Mouse (Mus musculus) heart, adult 18-20 months (tissue): Measurements from ENCODE around the gene Tenm4. TPM values are rescaled to one million over a fixed set of nuclear protein-coding genes. Genes with fewer than 3 reads are reported as not detected.
A peak's percentile ranks its signal among the peaks of the same experiment; 100 is the strongest.

Source experiments
- DNase-seq, 2 experiments: peaks; one replicate each; pipeline ENCODE4 v3.0.0; 2021 to 2022; ENCODE audit warnings: mixed read lengths in 1 of 2
- long read RNA-seq, 2 experiments: library from polyadenylated mRNA; stranded (forward); transcript quantifications; one replicate each; pipeline ENCODE4 v2.0.0; 2021
- total RNA-seq, 2 experiments: library from RNA; stranded (reverse); gene quantifications; 2 replicates each; pipeline ENCODE4 v1.2.3; 2021

Gene Tenm4
- total RNA-seq, result 1 to 10 TPM; 1.2 to 2.2 TPM
- long read RNA-seq, experiment 1, result 0 reads
- long read RNA-seq, experiment 2, result 0 reads

- DNase-seq, result no peak
These were observed at the start of gene Tenm4 for GRCm38 (mm10) chr7:96170924-96171595. Gene Tenm4 (plus strand): TSS chr7:96171246.

GRCm38 (mm10) chr7:96130763-96131162, 40.3 kb upstream of the Tenm4 start:
- DNase-seq, result no peak

GRCm38 (mm10) chr7:96131175-96131574, 39.9 kb upstream of the Tenm4 start:
- no peak for DNase-seq

- DNase-seq, result no peak
These were observed 34.5 kb upstream of the Tenm4 start for GRCm38 (mm10) chr7:96136497-96136961.

GRCm38 (mm10) chr7:96141876-96142275, 29.2 kb upstream of the Tenm4 start:
- no peak for DNase-seq

- peak; percentile 85 to 88 for DNase-seq
These were observed 28.0 kb upstream of the Tenm4 start for GRCm38 (mm10) chr7:96142973-96143596.

- peak; percentile 42 to 59 for DNase-seq
These were observed 23.6 kb upstream of the Tenm4 start for GRCm38 (mm10) chr7:96147436-96147835.

GRCm38 (mm10) chr7:96148191-96148590, 22.9 kb upstream of the Tenm4 start:
- DNase-seq, result no peak

GRCm38 (mm10) chr7:96151277-96151676, 19.8 kb upstream of the Tenm4 start:
- DNase-seq, result peak; percentile 22 to 73

GRCm38 (mm10) chr7:96151961-96152360, 19.1 kb upstream of the Tenm4 start:
- DNase-seq, result no peak

GRCm38 (mm10) chr7:96152431-96152830, 18.6 kb upstream of the Tenm4 start:
- no peak for DNase-seq

- peak; percentile 37 to 57 for DNase-seq
These were observed 18.1 kb upstream of the Tenm4 start for GRCm38 (mm10) chr7:96152924-96153359.

- no peak for DNase-seq
These were observed 17.0 kb upstream of the Tenm4 start for GRCm38 (mm10) chr7:96154025-96154424.

GRCm38 (mm10) chr7:96156481-96157255, 14.4 kb upstream of the Tenm4 start:
- peak in 1 of 2 experiments; percentile 20 for DNase-seq

- DNase-seq, result no peak
These were observed 6.9 kb upstream of the Tenm4 start for GRCm38 (mm10) chr7:96164141-96164540.

- no peak for DNase-seq
These were observed 2.1 kb upstream of the Tenm4 start for GRCm38 (mm10) chr7:96168921-96169320.

GRCm38 (mm10) chr7:96171596-96172563, 834 bp downstream of the Tenm4 start:
- DNase-seq, result no peak

GRCm38 (mm10) chr7:96176781-96177180, 5.7 kb downstream of the Tenm4 start:
- no peak for DNase-seq

GRCm38 (mm10) chr7:96181751-96182150, 10.7 kb downstream of the Tenm4 start:
- DNase-seq, result no peak

GRCm38 (mm10) chr7:96183195-96183594, 12.1 kb downstream of the Tenm4 start:
- no peak for DNase-seq

GRCm38 (mm10) chr7:96185411-96185810, 14.4 kb downstream of the Tenm4 start:
- no peak for DNase-seq
